Mouse (Mus musculus) layer of hippocampus, postnatal 36 days (tissue): ENCODE measurements around the gene Casp8. TPM values are rescaled to one million over a fixed set of nuclear protein-coding genes. Genes with fewer than 3 reads are reported as not detected.
"Not testable (repeated sequence)": the region's sequence is repeated elsewhere in the genome, so short reads cannot be mapped to it uniquely, and the experiment has no call there.

Source experiments
- DNase-seq, 2 experiments: peaks; one replicate each; pipeline ENCODE4 v3.0.0; 2022
- total RNA-seq, 2 experiments: library from RNA; stranded (reverse); gene quantifications; 2 replicates each; pipeline ENCODE4 v1.2.3; 2021

Gene Casp8
- 1 to 10 TPM; 2.4 to 2.6 TPM for total RNA-seq

GRCm38 (mm10) chr1:58795291-58796058, at the start of gene Casp8:
TSS of gene Casp8 (plus strand) at chr1:58795374.
- DNase-seq, result no peak

DNA sequence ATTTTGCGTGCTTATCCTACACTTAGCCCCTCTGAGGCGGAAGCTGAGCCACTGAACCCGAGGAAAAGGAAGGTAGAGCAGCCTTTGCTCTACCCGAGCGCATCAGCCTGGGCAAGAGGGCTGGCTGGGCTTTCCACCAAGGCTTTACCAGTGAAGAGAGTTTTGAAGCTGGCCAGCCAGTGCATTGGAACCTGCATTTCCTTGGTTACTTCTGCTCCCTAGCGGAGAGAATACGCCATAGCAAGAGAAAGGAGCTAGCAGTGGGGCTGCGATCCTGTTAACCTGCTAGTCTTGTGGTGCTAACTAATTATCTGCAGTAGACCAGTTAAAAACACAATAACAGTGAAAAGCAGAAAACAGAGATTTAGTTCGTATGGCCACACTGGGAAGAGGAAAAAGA, 48.3 kb upstream of the Casp8 start:
- DNase-seq, result peak; percentile 50

DNA sequence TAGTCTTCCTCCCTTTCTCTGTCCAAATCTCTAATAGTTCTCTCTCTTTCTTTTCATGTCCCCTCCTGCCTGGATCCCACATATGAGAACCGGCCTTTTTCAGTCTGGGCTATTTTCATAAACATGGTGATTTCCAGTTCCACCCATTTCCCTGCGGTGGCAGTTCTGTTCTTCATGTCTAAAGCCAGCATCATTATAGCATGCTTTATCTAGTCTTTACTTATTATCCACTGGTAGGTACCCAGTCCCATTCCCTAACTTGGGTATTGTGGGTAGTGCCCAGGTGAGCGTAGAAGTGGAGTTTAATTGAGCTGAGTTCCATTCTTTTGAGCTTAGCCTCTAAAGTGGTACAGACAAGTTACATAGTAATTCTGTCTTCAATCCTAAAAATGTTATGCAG, 35.7 kb upstream of the Casp8 start:
- DNase-seq, result no peak

DNA sequence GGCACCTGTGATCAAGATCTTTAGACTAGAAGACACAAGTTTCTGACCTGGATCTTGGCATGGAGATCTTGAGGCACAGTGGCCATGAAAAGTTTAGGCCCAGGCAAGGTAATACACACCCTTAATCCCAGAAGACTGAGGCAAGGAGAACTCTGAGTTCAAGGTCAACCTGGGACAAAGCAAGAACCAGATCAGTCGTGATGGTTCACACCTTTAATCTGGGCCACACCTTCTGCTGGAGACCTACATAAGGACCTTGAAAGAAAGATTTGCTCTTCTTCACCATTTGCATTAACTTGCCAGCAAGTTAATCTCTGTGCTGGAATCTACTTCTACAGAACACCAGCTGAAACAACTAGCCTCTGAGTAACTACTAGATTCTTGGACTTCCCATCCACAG, 34.6 kb upstream of the Casp8 start:
- no peak for DNase-seq

DNA sequence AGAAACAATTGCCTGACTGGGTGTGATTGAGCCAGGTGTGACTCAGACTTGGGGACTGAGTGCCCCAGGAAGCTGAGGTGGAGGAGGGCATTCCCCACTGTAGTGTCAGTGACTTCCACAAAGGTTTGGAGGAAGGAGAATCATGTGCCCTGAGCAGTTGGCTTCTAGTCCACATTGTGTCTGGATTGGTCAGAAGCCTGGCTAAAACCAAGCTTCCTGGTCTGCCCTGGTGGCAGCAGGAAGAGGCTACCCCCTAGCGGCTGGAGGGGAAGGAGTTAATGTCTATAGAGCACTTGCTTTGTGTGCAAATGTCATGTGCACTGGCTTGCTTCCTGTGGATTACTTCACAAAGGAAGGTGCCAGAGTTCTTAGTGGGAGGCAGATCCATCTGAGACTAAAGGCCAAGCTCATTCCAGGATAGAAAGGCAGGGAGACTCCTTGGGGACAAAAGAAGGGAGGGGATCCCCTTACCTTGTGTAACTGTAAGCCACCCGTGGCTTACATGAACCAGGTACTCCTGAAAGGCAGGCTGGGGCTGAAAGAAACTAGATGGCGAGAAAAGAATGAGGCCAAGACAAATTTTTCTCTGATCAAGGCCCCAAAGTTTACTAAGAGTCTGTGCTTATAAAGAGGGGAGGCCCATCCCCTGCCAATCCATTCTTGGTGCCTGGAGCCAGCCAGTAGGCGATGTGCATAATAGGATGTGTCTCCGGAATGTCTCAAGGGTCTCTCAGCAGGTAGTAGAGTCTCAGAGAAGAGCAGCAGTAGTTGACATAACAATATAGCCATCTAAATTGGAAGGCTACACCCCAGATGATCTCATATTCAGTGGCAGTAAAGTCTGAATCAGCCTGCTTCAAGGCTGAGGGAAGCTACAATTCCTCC, 33.5 kb upstream of the Casp8 start:
- DNase-seq, result not testable (repeated sequence)

DNA sequence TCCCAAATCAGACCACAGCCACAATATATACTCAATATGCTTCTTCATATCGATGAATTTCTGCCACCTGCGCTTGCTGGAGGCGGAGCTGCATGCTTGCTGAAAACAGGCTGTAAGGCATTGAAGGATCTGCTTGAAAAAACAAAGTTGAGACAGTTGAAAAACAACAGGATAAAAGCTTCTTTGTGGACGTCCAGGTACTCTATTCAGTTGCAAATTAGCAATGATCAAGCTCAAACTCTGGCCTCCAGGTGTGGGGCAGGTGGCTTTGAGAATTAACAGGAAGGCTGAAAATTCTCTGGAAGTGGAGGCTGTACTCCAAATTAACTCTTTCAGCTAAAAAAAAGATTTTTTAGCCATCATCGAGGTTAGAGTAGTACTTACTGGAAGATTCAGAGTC, 32.6 kb upstream of the Casp8 start:
- DNase-seq, result no peak

DNA sequence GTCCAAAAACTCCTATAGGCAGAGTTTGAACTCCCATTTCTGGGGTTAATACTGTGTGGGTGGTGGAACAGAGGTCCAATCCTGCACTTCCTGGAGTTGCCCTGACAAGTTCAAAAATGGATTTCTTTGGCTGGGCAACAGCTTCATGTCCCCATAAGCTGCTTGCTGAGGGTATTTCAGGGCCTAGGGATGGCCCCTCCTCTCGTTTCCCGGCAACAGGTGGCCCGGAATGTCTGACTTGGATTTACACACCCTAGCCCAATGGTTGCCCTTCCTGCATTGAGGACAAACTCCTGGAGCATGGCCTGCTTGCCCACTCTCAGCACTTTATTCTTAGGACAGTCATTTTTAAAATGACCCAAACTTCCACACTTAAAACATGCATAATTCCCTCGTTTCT, 28.7 kb upstream of the Casp8 start:
- DNase-seq, result not testable (repeated sequence)

GRCm38 (mm10) chr1:58769136-58769535, 26.0 kb upstream of the Casp8 start:
- DNase-seq, result no peak

DNA sequence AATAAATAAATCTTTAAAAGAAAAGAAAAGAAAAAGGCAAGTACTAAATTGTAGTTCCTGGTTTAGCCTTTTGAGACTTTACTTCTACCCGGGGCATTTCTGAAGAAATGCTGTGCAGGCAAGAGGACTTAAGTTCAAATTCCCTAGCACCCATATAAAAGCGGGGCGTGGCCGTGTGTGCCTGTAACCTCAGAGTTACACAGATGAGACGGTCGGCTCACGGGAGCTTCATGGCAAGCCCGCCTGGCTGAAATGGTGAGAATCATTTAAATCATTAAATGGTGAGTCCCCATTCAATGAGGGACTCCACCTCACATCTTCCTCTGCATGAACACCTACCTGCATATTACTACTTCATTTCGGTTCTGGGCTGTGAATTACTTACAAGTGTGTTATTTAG, 25.5 kb upstream of the Casp8 start:
- DNase-seq, result no peak

GRCm38 (mm10) chr1:58770111-58770720, 25.0 kb upstream of the Casp8 start:
- no peak for DNase-seq

- DNase-seq, result no peak
Observed at GRCm38 (mm10) chr1:58772084-58772483, 23.1 kb upstream of the Casp8 start.

GRCm38 (mm10) chr1:58773280-58773679, 21.9 kb upstream of the Casp8 start:
- DNase-seq, result no peak

GRCm38 (mm10) chr1:58773905-58774304, 21.3 kb upstream of the Casp8 start:
- no peak for DNase-seq

DNA sequence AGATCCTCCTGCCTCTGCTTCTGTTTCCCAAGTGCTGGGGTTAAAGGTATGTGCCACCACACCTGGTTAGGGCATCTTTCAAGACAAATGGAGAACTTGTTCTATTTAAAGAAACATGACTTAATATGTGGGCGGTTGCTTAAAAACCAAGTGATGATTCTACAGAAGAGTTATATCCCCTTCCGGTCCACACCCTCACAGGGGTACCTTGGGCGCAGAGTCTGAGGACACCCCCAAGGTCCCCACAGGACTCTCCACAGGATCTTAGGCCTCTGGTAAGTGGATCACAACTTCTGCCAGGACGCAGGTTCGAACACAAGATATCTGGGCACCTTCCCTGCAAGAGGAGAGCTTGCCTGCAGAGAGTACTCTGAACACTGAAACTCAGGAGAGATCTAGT, 19.8 kb upstream of the Casp8 start:
- DNase-seq, result no peak

GRCm38 (mm10) chr1:58777583-58777982, 17.6 kb upstream of the Casp8 start:
- DNase-seq, result no peak

GRCm38 (mm10) chr1:58778226-58778625, 16.9 kb upstream of the Casp8 start:
- DNase-seq, result no peak

GRCm38 (mm10) chr1:58786276-58786675, 8.9 kb upstream of the Casp8 start:
- DNase-seq, result no peak

- DNase-seq, result no peak
Observed at GRCm38 (mm10) chr1:58788410-58788809, 6.8 kb upstream of the Casp8 start.

DNA sequence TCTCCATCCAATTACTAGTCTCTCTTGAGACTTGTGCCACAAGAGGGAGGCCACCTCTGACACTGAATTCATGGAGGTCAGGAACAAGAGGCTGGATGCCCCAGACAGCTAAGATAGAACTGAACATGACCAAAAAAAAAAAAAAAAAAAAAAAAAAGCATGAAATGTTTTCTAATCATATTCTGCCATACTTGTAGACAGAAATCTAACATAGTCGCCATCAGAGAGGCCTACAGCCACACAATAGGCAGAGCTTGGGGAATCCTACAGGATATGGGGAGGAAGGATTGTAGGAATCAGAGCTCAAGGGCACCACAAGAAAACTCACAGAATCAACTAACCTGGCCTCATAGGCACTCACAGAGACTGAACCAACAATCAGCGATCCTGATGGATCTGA, 469 bp upstream of the Casp8 start:
- no peak for DNase-seq

DNA sequence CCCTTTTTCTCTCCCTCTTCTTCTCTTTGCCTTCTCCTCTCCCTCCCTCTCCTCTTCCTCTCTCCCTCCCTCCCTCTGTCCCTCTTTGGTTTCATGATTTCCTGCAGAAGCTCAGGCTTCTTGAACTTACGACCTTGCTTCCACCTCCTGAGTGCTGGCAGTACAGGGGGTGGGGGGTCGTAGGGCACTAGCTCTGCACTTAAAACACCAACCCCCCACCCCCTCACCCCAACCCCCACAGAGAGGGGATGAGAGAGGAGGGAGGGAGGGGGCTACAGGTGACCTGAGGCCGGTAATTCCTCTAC, 837 bp downstream of the Casp8 start:
- DNase-seq, result no peak

- no peak for DNase-seq
Observed at GRCm38 (mm10) chr1:58796853-58797252, 1.7 kb downstream of the Casp8 start.

- no peak for DNase-seq
Observed at GRCm38 (mm10) chr1:58797370-58797769, 2.2 kb downstream of the Casp8 start.

- no peak for DNase-seq
Observed at GRCm38 (mm10) chr1:58798911-58799310, 3.7 kb downstream of the Casp8 start.

GRCm38 (mm10) chr1:58800644-58801043, 5.5 kb downstream of the Casp8 start:
- DNase-seq, result not testable (repeated sequence)
